Mouse (Mus musculus) heart, embryonic 15.5 days (tissue): ENCODE results near the gene Tmem104. TPM values are rescaled to one million over a fixed set of nuclear protein-coding genes. Genes with fewer than 3 reads are reported as not detected.

Source experiments
- ATAC-seq: fragments of 200-750 bp; cut with Nextera tagmentation; replicated peaks from 2 replicates; pipeline ENCODE4 v1.8.0; 2017; ENCODE audit warnings: low read depth, moderate TSS enrichment; ENCODE audit not compliant: insufficient number of reproducible peaks, insufficient read depth, low FRiP score
- H3K27ac ChIP-seq: fragments of 300-500 bp; sonication (generic); 2 replicates; pipeline ENCODE4 v1.5.1; 2015; ENCODE audit warnings: mild to moderate bottlenecking, inconsistent platforms
- H3K27me3 ChIP-seq: fragments of 300-500 bp; sonication (generic); 2 replicates; pipeline ENCODE4 v1.6.1; 2015; ENCODE audit warnings: inconsistent platforms
- H3K36me3 ChIP-seq: fragments of 300-500 bp; sonication (generic); 2 replicates; pipeline ENCODE4 v1.6.1; 2015; ENCODE audit warnings: mild to moderate bottlenecking, inconsistent platforms
- H3K4me1 ChIP-seq: fragments of 300-500 bp; sonication (generic); replicated peaks from 2 replicates; pipeline ENCODE4 v1.6.1; 2015; ENCODE audit warnings: inconsistent platforms
- H3K4me2 ChIP-seq: fragments of 300-500 bp; sonication (generic); 2 replicates; pipeline ENCODE4 v1.6.1; 2015; ENCODE audit warnings: inconsistent platforms, mild to moderate bottlenecking, moderate library complexity
- H3K4me3 ChIP-seq: fragments of 300-500 bp; sonication (generic); 2 replicates; pipeline ENCODE4 v1.5.1; 2015; ENCODE audit warnings: mild to moderate bottlenecking, inconsistent platforms
- H3K9ac ChIP-seq: fragments of 300-500 bp; sonication (generic); 2 replicates; pipeline ENCODE4 v1.6.1; 2015; ENCODE audit warnings: mild to moderate bottlenecking, inconsistent platforms
- H3K9me3 ChIP-seq: fragments of 300-500 bp; sonication (generic); replicated peaks from 2 replicates; pipeline ENCODE4 v1.6.1; 2016; ENCODE audit warnings: inconsistent platforms
- WGBS: fragments of 180-500 bp; shearing (Covaris S2); methylation state at CpG from one replicate; pipeline ENCODE4 v1.1.7; 2015; ENCODE audit warnings: mixed read lengths; 5-methylcytosine and 5-hydroxymethylcytosine counted together
- polyA plus RNA-seq: library from polyadenylated mRNA; unstranded; fragments of >200 nt; fragmentation: Nextera tagmentation; extraction: Ambion mirVana; gene quantifications from 2 replicates; pipeline ENCODE4 v1.2.1, GENCODE M21; 2015

Tmem104 gene
- polyA plus RNA-seq, 1 experiment from 2014 or later, result 6.6 TPM

DNA sequence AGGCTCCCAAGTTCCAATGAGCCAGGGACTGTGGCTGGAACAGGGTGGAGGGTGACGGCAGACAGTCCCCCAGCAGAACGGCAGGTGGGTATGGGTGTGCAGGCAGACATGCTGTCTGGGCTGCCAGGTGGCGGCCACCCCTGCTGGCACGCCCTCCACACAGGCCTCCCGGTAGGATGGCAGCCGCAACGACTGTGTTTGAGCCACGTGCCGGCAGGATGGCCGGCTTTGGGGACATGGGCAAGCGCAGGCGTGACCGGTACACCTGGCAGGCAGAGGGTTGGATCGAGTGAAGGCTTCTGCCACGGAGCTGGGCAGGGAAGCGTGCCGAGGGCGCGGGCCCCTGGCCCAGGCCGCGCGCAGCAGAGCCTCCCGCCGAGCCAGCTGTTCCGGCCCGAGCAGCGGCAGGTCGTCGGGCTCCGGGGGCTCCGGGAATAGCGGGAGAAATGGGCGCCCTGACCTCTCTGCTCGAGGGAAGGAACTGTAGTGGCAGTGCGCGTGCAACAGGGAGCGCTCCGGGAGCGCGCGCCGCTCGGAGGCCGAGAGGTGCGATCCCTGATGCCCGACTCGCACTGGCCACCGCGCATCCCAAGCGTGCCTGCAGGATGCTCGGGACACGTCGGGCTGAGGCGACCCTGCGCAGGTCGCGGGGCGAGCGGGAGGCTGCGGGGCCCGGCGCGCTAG lies 62.6 kb downstream of the Tmem104 start:
- Histone ChIP-seq H3K4me3 (peak overlapping the region; percentile 42), H3K36me3 (no peaks in the 10 kb centered on the region; the same call in 1 of the 2 replicates), H3K9me3 (no peaks in the 10 kb centered on the region), H3K27me3 (peaks cover 91% of the 10 kb centered on the region), H3K4me2 (peak overlapping the region; percentile 70), H3K27ac (no peak overlapping the region), H3K9ac (peak overlapping the region; percentile 31; the same call in 1 of the 2 replicates), H3K4me1 (peaks cover 25% of the 10 kb centered on the region)
- 3% methylated on average over 63 of the region's 63 CpGs for WGBS
- no peak for ATAC-seq

DNA sequence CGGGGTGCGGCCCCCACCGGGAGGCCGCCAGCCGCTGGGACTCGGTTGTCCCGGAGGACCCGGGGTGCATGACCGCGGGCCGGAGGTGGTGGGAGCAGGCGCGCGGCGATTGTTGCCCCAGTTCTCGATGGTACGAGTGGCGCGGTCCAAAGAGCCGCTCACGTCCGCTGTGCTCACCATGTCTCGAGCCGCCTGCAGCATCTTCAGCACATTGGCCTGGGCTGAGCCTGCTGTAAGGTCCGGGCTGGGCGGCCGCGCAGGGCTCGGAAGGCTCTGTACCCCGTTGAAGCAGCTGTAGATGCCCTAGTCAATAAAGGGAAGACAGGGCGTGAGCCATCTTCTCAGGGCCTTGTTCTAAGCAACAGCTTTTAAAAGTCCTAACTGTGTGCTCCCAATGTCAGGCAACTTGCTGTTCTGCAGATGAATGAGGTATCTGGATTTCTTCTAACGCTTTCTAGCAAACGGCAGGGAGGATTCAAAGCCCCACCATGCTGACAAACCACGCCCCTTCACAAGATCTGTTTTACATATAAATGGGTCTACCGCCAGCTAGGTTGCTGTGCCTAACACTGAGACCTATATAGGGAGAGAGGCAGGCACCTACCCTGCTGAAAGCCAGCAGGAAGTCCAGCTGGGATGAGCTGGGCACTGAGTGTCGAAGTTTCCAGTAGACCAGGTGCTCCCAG lies 63.3 kb downstream of the Tmem104 start:
- Histone ChIP-seq H3K27ac (no peak overlapping the region), H3K4me1 (peaks cover 25% of the 10 kb centered on the region), H3K9me3 (no peaks in the 10 kb centered on the region), H3K9ac (0 out of 2 replicates have a peak overlapping the region, but pooled peaks have one; percentile 31), H3K27me3 (peaks cover 95% of the 10 kb centered on the region), H3K36me3 (no peaks in the 10 kb centered on the region), H3K4me3 (peak overlapping the region; percentile 42), H3K4me2 (peak overlapping the region; percentile 70)
- WGBS, result 3% methylated on average over 34 of the region's 36 CpGs
- no peak for ATAC-seq

DNA sequence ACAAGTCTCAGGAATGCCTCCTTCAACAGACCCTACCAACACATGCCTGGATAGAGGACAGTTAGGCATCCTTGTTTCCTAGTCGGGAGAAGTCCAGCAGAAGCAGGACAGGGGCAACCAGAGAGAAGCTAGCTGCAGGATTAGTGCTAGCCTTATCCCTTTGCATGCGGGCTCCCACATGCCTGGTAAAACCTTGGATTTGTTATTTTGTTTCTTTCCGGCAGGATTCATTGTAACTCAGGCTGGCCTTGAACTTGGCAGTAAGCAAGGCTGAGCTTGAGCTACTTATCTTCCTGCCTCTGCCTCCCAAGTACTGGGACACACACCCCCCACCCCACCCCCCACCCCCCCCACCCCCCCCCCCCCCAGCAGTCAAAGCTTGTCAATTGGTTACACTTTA lies 64.0 kb downstream of the Tmem104 start:
- Histone ChIP-seq H3K4me1 (peaks cover 24% of the 10 kb centered on the region), H3K27me3 (peaks cover 94% of the 10 kb centered on the region), H3K27ac (no peak overlapping the region), H3K9ac (no peak overlapping the region), H3K9me3 (no peaks in the 10 kb centered on the region), H3K36me3 (no peaks in the 10 kb centered on the region), H3K4me2 (no peak overlapping the region), H3K4me3 (no peak overlapping the region)
- 55% methylated on average over 3 of the region's 3 CpGs for WGBS
- ATAC-seq, result no peak

DNA sequence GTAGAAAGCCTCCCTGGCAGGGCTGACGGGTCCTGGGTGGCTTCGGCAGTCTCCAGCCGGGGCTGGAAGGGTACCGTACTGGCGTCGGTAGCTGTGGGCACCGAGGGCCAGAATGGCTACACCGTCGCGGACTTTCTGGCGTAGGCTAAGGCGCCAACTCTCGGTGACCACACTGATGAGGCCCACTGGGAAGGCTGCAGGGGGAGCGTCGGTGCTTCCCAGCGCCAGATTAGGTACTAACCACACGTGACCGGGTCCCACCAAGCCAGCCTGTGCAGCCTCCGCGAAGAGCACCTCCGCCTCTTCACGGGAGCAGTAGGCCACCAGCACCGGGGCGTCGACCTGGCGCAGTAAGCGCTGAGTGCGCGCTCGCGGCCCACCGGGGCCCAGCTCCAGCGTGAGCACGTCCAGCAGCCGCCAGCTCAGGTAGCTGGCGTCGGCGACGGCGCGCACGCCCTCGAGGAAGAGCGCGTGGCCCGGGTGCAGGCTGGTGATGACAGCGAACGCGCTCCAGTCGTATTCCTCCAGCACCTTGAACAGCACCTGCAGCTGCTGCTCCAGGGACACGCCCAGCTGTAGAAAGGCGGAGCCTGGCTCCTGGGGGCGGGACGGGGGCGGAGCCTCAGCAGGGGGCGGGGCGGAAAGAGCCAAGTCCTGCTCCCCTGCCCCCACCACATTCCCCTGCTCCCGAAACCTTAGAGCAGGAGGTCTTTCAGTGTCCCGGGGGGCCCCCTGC lies 70.7 kb downstream of the Tmem104 start:
- 0 out of 2 replicates have a peak, but pooled peaks have one; percentile 34 for ATAC-seq
- Histone ChIP-seq H3K4me2 (peak overlapping the region; percentile 32), H3K36me3 (no peaks in the 10 kb centered on the region)

DNA sequence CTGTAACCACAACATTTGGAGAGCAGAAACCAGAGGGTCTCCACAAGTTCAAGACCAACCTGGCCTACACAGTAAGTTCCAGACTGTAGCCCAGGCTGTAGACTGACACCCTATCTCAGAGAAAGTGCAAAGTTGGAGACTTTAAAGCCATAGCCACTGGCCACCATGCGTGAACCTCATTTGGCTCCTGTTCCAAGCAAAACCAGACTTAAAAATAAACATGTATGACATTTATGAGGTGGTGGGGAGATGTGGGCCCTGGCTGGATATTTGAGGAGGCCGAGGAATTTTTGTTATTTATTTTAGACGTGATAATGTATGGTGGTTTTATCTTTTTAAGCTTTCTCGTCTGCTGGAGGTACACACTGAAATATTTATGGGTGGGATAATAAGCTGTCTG lies 71.8 kb downstream of the Tmem104 start:
- no peaks in the 10 kb centered on the region for H3K36me3 ChIP-seq
- H3K9me3 ChIP-seq, result no peaks in the 10 kb centered on the region
- H3K4me2 ChIP-seq, result no peak overlapping the region
- 60% methylated on average over 4 of the region's 4 CpGs for WGBS
- no peak overlapping the region for H3K27ac ChIP-seq
- no peak overlapping the region for H3K4me3 ChIP-seq
- ATAC-seq, result no peak
- no peak overlapping the region for H3K9ac ChIP-seq
- H3K27me3 ChIP-seq, result peaks cover 97% of the 10 kb centered on the region
- peaks cover 8% of the 10 kb centered on the region for H3K4me1 ChIP-seq

More for the DNA sequence above, 70.7 kb downstream of the Tmem104 start:
- Histone ChIP-seq H3K9me3 (no peaks in the 10 kb centered on the region), H3K4me1 (peaks cover 8% of the 10 kb centered on the region), H3K4me3 (peak overlapping the region; percentile 16; the same call in 1 of the 2 replicates), H3K27me3 (peaks cover 96% of the 10 kb centered on the region), H3K27ac (no peak overlapping the region), H3K9ac (no peak overlapping the region)
- WGBS, result 16% methylated on average over 59 of the region's 59 CpGs

DNA sequence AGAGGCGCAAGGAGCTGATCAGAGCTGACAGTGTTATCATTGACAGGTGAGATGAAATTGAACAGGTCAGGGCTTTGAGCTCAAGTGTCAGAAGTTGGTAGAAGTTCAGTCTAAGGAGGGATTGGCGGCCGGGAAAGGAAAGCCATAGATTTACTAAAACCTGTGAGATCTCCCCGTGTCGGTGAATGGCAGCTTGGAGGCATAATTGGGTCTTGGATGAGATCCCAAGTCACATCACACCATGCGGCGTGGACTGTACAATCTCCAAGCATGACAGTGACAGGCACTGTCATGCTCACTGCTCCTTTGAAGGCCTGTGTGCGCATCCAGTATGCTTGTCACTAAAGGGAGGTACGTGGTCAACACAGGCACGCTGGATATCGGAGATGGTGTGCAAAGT lies 75.7 kb downstream of the Tmem104 start:
- ATAC-seq, result no peak

DNA sequence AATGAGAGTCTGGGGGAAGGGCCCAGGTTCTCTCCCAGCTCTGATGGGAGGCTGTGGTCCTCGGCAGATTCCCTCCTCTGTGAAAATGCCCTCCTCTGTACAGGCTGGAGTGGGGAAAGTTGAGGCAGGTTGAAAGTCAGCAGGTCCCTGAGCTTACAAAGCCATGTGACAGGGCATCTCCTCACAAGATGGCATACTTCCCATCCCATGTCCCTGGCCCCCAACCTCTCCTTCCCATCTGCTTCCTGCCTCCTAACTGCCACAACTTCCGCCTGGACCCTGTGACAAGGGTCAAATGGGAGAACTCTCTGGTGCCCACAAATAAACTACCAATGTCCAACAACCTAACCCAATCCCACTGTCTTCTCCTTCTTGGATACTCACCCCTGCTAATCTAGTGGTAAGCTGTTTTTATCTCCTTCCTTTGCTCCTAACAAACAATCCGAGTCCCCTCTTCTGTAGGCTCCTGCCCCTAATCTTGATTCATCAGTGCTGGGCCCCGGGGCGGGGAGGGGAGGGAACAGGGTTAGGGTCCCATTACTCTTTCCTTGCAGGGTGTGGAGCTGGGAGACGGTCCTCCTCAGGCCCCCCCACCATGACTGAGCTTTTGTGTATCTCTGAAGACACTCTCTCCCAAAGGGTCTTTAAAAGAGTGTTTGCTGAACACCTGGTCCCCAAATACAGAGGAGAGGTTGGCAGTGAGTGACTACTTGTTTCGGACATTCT lies 77.0 kb downstream of the Tmem104 start:
- peaks cover 100% of the 10 kb centered on the region for H3K27me3 ChIP-seq
- H3K4me1 ChIP-seq, result peaks cover 28% of the 10 kb centered on the region
- no peak overlapping the region for H3K9ac ChIP-seq
- no peaks in the 10 kb centered on the region for H3K36me3 ChIP-seq
- 60% methylated on average over 7 of the region's 7 CpGs for WGBS
- H3K27ac ChIP-seq, result no peak overlapping the region
- H3K9me3 ChIP-seq, result no peaks in the 10 kb centered on the region
- ATAC-seq, result no peak
- no peak overlapping the region for H3K4me3 ChIP-seq
- H3K4me2 ChIP-seq, result no peak overlapping the region

More for the DNA sequence above, 75.7 kb downstream of the Tmem104 start:
- Histone ChIP-seq H3K27me3 (peaks cover 100% of the 10 kb centered on the region), H3K4me2 (no peak overlapping the region), H3K9ac (no peak overlapping the region), H3K9me3 (no peaks in the 10 kb centered on the region), H3K4me3 (no peak overlapping the region), H3K36me3 (no peaks in the 10 kb centered on the region), H3K27ac (no peak overlapping the region), H3K4me1 (peaks cover 32% of the 10 kb centered on the region)
- WGBS, result 58% methylated on average over 11 of the region's 11 CpGs

DNA sequence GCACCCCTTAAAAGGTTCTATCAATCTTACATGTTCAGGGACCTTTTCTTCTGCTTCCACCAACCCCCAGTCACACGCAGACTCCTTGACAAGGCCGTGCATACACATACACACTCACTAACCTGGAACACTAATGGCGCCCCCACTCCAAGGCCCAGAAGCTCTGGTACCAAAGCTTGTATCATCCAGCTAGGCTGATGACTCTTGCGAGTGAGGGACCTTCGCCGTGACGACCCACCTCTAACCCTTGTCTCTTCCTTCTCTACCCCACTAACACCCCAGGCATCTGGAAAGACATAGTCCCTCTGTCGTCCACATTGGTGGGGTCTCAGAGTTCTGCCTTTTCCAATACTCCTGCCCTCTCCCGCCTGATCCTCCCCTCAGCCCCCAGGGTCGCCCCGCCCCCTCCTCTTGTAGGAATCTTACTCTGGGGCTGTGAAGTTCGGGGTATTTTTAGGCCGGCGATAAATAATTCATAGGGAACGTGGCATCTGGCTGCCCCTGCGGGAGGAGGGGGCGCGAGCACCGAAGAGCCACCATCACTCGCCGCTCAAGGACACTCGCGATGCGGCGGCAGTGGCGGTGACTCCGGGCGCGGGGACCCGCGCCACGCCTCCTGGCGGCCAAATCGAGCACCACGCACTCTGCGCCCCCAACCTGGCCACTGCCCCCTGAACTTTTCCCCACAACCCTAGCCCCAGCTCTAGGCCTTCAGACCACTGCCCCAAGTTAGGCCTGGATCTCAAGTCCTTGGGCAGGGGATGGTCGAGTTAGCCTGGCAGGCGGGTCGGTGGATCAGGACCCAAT lies 77.8 kb downstream of the Tmem104 start:
- no peaks in the 10 kb centered on the region for H3K9me3 ChIP-seq
- H3K4me2 ChIP-seq, result peak overlapping the region; percentile 59
- H3K36me3 ChIP-seq, result no peaks in the 10 kb centered on the region
- H3K4me3 ChIP-seq, result peak overlapping the region; percentile 34
- no peak for ATAC-seq
- no peak overlapping the region for H3K9ac ChIP-seq
- WGBS, result 10% methylated on average over 39 of the region's 39 CpGs
- H3K27me3 ChIP-seq, result peaks cover 98% of the 10 kb centered on the region
- H3K4me1 ChIP-seq, result peaks cover 28% of the 10 kb centered on the region
- no peak overlapping the region for H3K27ac ChIP-seq

DNA sequence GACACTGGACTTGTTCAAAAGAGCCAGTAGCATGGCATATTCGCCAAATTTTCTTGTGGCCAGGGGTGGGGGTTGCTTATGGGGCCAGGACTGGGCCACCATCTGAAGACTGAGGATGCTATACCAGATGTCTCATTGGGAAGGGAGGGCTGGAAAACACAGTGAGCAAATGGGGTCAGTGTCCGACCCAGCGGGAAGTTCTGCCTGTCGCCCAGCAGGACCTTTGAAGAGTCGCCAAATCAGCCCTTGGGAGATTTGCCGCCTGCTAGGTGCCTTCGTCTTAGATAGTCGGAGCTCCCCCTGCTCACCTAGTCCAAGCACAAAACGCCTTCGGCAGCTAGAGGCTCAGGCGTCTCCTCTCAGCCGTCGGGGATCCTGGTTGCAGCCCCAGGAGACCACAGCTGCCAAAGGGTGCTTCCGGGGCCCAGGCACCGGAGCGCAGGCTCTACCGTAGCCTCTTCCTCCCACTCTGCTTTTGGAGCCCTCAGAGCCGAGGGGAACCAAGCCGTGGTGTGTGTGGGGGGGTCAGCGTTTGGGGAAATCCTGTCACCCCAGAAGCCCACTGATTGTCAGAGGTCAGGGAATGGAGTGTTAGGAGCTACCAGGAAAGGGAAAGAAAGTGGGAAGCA lies 78.6 kb downstream of the Tmem104 start:
- ATAC-seq, result no peak
- 4% methylated on average over 20 of the region's 20 CpGs for WGBS
- H3K9ac ChIP-seq, result peak overlapping the region; percentile 37; the same call in 1 of the 2 replicates
- peak overlapping the region; percentile 47 for H3K4me3 ChIP-seq
- H3K36me3 ChIP-seq, result no peaks in the 10 kb centered on the region
- H3K4me2 ChIP-seq, result peak overlapping the region; percentile 81
- no peaks in the 10 kb centered on the region for H3K9me3 ChIP-seq
- no peak overlapping the region for H3K27ac ChIP-seq
- H3K27me3 ChIP-seq, result peaks cover 92% of the 10 kb centered on the region
- H3K4me1 ChIP-seq, result peaks cover 30% of the 10 kb centered on the region

DNA sequence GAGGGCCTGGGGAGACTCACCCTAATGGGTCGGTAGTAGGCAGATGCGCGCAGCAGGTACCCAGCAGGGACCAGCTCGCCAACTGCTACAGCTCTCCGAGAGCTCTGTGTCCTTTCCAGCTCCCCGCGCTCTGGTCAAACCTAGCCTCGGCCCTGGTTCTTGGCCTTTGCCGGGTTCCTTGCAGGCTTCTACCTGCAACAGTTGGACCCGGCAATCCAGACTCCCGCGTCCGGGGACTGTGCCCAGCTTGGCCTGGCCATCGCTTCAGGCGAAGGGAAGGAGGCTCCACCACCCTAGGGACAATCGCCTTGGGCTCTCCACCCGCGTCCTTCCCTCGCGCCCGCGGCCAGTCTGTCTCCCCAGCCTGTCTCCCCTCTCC lies 79.1 kb downstream of the Tmem104 start:
- Histone ChIP-seq H3K9me3 (no peaks in the 10 kb centered on the region), H3K27me3 (peaks cover 87% of the 10 kb centered on the region), H3K9ac (peak overlapping the region; percentile 37; the same call in 1 of the 2 replicates), H3K4me2 (peak overlapping the region; percentile 81), H3K27ac (no peak overlapping the region), H3K4me1 (peaks cover 30% of the 10 kb centered on the region), H3K36me3 (no peaks in the 10 kb centered on the region), H3K4me3 (peak overlapping the region; percentile 47)
- no peak for ATAC-seq
- 1% methylated on average over 22 of the region's 22 CpGs for whole genome bisulfite sequencing
